Mouse (Mus musculus) forebrain, embryonic 10.5 days (tissue): ENCODE measurements around the gene Traf7. TPM values are rescaled to one million over a fixed set of nuclear protein-coding genes. Genes with fewer than 3 reads are reported as not detected.
A peak's percentile ranks its signal among the peaks of the same experiment; 100 is the strongest.

Experiments
- DNase-seq: peaks from one replicate; pipeline ENCODE4 v3.0.0-alpha.2; 2017; ENCODE audit warnings: low spot score; ENCODE audit errors: extremely low spot score
- H3K27ac ChIP-seq: fragments of 300-500 bp; sonication (generic); 2 replicates; pipeline ENCODE4 v1.5.1; 2016; ENCODE audit warnings: mild to moderate bottlenecking
- H3K27me3 ChIP-seq: fragments of 300-500 bp; sonication (generic); 2 replicates; pipeline ENCODE4 v1.6.1; 2016; ENCODE audit warnings: mild to moderate bottlenecking; ENCODE audit not compliant: poor library complexity, severe bottlenecking
- H3K36me3 ChIP-seq: fragments of 300-500 bp; sonication (generic); replicated peaks from 2 replicates; pipeline ENCODE4 v1.6.1; 2016; ENCODE audit warnings: mild to moderate bottlenecking, moderate library complexity
- H3K4me1 ChIP-seq: fragments of 300-500 bp; sonication (generic); 2 replicates; pipeline ENCODE4 v1.6.1; 2016
- H3K4me3 ChIP-seq: fragments of 300-500 bp; sonication (generic); 2 replicates; pipeline ENCODE4 v1.5.1; 2016; ENCODE audit warnings: mild to moderate bottlenecking, moderate library complexity
- H3K9me3 ChIP-seq: fragments of 300-500 bp; sonication (generic); 2 replicates; pipeline ENCODE4 v1.6.1; 2016; ENCODE audit warnings: mild to moderate bottlenecking, moderate library complexity
- WGBS: fragments of 180-500 bp; shearing (Covaris S2); methylation state at CpG from one replicate; pipeline ENCODE4 v1.1.7; 2016; 5-methylcytosine and 5-hydroxymethylcytosine counted together
- polyA plus RNA-seq: library from polyadenylated mRNA; unstranded; fragments of >200 nt; fragmentation: Nextera tagmentation; extraction: Ambion mirVana; gene quantifications from 2 replicates; pipeline ENCODE4 v1.2.1, GENCODE M21; 2016

Gene Traf7
- polyA plus RNA-seq, 1 experiment from 2014 or later, result 128 TPM

DNA sequence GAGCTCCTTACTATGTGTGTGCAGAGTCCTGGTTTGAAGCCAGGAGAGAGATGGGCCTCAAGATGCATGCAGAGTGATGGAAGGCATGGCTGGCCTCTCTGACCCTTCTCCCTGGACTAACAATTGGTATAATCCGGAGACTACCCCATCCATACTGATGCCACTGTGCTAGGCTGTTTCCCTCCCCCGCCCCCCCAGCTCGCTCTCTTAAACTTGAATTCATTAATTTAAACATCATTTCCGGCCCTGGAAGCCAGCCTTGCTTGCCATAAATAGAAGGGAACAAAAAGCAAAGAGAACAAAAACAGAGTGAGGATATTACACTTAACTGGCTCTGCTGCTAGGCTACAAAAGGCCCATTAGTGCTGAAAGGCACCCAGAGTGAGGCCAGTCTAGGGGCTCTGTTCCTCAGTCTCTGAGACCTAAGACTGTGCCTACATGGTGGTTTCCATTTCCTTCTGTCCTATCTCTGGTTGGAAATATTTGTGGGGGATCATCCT, 30.9 kb upstream of the Traf7 start:
- Histone ChIP-seq H3K4me3 (peak overlapping the region; percentile 31; the same call in 1 of the 2 replicates), H3K36me3 (peaks cover 10% of the 10 kb centered on the region; the same call in 1 of the 2 replicates), H3K27me3 (no peaks in the 10 kb centered on the region), H3K27ac (peak overlapping the region; percentile 83), H3K4me1 (peaks cover 33% of the 10 kb centered on the region), H3K9me3 (no peaks in the 10 kb centered on the region)
- peak; percentile 23 for DNase-seq
- WGBS, result 44% methylated on average over 4 of the region's 4 CpGs

DNA sequence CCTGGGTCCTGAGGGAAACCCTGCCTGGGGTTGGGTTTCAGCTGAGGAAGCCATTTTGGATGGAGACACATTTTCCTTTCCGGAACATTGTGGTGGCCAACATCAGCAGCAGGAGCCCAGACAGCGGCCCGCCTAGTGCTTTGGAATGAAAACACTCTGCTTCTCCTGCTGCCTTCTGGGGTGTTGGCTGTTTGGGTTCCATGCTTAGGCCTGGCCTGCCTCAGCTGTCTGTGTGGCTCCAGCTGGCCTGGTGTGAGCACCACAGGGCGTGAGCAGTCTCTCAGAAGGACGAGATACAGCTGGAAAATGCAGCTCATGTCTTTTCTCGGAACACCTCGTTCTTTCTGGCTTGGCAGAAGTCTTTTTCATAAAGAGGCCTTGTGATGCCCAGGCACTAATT, 29.4 kb upstream of the Traf7 start:
- Histone ChIP-seq H3K27ac (0 out of 2 replicates have a peak overlapping the region, but pooled peaks have one; percentile 8), H3K27me3 (no peaks in the 10 kb centered on the region), H3K36me3 (peaks cover 10% of the 10 kb centered on the region; the same call in 1 of the 2 replicates), H3K4me3 (no peak overlapping the region), H3K9me3 (no peaks in the 10 kb centered on the region), H3K4me1 (peaks cover 34% of the 10 kb centered on the region)
- WGBS, result 92% methylated on average over 7 of the region's 7 CpGs
- no peak for DNase-seq

DNA sequence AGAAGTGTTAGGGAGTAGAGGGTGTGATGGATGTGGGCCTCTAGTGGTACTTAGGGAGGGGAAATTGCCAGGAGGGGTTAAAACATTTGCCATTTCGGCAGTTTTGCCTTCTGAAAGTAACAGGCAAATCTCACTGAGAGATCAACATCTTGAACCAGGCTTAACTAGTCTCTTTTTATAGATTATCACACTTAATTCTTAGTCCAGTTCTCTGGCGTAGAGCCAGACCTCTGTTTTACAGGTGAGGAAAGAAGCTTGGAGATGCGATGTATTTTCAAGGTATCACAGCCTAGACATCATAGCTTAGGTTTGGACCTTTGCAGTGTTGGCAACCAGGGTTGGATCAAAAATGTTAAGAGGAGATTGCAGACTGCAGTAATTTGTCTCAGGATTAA, 23.3 kb upstream of the Traf7 start:
- Histone ChIP-seq H3K4me1 (peaks cover 42% of the 10 kb centered on the region), H3K27ac (peak overlapping the region; percentile 96), H3K27me3 (peaks cover 33% of the 10 kb centered on the region), H3K36me3 (no peaks in the 10 kb centered on the region), H3K4me3 (peak overlapping the region; percentile 75), H3K9me3 (no peaks in the 10 kb centered on the region)
- WGBS, result 63% methylated on average over 3 of the region's 3 CpGs
- DNase-seq, result no peak

DNA sequence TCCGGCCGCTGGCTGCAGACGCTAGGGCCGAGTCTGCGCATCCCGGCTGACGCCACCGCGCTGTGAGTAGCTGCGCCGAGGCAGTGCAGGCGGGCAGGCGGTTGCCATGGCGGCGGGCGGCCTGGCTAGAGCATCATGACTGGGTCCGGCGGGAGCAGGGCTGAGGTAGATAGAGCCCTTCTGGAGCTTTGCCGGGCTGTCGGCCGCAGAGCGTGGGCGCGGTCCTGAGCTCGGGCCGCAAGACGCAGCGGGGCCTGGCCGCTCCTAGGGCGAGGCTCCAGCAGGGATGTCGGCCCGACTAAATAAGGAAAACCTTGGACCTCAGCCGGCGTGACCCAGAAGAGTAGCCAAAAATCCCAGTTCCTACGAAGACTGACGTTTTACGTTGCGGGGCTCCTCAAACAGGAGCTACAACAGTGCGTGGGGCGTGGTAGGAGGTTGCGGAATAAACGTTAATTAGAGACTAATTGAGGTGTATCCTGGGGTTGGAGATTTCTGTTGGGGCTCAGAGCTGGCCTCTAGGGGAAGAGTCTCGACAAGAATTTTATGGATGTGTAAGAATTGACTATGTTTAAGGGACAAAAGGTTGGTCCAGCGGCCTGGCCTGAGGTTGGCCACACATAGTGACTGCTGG, 22.8 kb upstream of the Traf7 start:
- H3K4me1 ChIP-seq, result peaks cover 42% of the 10 kb centered on the region
- peak; percentile 86 for DNase-seq
- H3K36me3 ChIP-seq, result no peaks in the 10 kb centered on the region
- peak overlapping the region; percentile 75 for H3K4me3 ChIP-seq
- peaks cover 36% of the 10 kb centered on the region for H3K27me3 ChIP-seq
- H3K9me3 ChIP-seq, result no peaks in the 10 kb centered on the region
- H3K27ac ChIP-seq, result peak overlapping the region; percentile 96
- under 1% methylated on average over 44 of the region's 44 CpGs for WGBS

DNA sequence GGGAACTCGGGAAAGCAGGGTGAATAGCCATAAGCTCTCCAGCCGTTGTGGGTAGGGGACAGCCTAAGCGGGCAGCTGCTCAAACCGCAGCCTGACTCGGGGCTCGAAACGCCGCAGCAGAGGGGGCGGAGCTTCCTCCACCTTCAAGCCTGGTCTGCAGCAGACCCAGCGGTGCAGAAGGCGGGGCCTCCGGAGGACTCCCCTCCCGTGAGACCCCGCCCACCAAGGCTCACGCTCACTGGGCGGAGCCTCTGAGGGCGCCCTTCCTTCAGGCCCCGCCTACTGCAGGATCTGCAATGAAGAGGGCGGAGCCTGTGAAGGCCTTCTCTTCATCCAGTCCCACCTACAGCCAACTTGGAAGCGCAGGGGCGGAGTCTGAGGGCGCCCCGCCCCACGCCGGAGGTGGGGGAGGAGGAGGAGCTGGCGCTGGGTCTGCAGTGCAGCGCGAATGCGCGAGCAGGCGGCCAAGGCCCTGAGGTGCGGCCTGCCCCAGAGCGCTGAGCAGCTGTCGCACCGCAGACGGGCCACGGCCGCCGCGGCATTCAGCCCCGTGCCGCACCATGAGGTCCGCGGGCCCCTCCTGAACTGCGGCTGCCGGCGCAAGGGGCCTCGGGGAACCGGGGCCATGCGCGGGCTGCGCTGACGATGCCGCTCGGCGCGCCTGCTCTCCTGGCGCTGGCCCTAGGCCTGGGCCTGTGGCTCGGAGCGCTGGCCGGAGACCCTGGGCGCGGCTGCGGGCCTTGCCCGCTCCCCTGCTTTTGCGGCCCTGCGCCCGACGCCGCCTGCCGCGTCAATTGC, 22.1 kb upstream of the Traf7 start, which contains the start of gene Pkd1:
Pkd1 (plus strand) TSS at position 217 of the 798 bp plus-strand sequence.
- Histone ChIP-seq H3K36me3 (no peaks in the 10 kb centered on the region), H3K4me3 (peak within 1 kb of the TSS; percentile 75), H3K27me3 (peaks cover 38% of the 10 kb centered on the region), H3K9me3 (no peaks in the 10 kb centered on the region), H3K27ac (peak within 1 kb of the TSS; percentile 96), H3K4me1 (peaks cover 44% of the 10 kb centered on the region)
- peak; percentile 98 for DNase-seq
- WGBS, result under 1% methylated on average over 72 of the region's 72 CpGs

DNA sequence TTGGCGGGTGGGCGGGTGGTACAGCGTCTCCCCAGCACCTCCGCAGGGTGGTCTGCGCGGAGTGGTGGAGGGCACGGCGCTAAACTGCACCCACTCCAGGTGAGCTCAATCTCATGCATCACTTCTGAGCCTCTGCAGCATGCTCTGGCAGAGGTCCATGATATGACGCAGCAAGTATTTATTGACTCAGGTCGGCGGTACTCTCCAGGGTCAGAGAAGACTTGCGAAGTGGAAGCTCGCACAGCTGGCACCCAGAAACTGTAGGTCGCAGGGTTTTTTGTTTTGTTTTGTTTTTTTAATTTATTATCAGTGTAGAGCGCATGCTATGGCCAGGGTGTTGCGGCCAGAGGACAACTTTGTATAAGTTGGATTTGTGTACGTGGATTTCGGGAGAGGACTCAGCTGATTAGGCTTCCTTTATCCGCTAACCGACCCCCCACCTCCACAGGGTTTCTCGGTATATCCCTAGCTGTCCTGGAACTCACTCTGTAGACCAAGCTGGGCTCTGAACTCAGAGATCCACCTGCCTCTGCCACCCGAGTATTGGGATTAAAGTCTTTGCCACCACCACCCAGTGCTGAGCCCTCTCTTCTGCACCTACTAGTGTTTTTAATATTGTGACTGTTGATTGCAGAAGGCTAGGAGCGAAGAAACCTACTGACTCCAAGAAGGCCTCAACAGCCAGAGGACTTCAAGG, 21.3 kb upstream of the Traf7 start:
- Histone ChIP-seq H3K36me3 (no peaks in the 10 kb centered on the region), H3K27me3 (peaks cover 44% of the 10 kb centered on the region), H3K9me3 (no peaks in the 10 kb centered on the region), H3K4me1 (peaks cover 48% of the 10 kb centered on the region), H3K4me3 (peak overlapping the region; percentile 75), H3K27ac (peak overlapping the region; percentile 96)
- peak; percentile 26 for DNase-seq
- 5% methylated on average over 23 of the region's 23 CpGs for WGBS

DNA sequence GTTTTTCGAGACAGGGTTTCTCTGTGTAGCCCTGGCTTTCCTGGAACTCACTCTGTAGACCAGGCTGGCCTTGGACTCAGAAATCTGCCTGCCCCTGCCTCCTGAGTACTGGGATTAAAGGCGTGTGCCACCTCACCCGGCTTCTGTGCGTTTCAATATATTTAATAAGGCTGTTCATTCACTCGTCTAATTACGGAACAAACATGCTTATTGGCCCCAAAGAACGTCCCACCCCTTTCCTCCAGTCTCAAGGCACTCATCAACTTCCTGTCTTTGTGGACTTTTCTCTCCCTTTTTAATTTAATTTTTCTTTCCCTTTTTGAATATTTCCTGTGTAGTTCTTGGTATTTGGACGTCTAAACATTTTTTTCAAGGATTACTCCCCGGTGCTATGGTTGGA, 20.7 kb upstream of the Traf7 start:
- Histone ChIP-seq H3K4me3 (peak overlapping the region; percentile 75), H3K9me3 (no peaks in the 10 kb centered on the region), H3K27ac (no peak overlapping the region), H3K27me3 (peaks cover 44% of the 10 kb centered on the region), H3K4me1 (peaks cover 48% of the 10 kb centered on the region), H3K36me3 (no peaks in the 10 kb centered on the region)
- WGBS, result 40% methylated on average over 9 of the region's 9 CpGs
- no peak for DNase-seq

DNA sequence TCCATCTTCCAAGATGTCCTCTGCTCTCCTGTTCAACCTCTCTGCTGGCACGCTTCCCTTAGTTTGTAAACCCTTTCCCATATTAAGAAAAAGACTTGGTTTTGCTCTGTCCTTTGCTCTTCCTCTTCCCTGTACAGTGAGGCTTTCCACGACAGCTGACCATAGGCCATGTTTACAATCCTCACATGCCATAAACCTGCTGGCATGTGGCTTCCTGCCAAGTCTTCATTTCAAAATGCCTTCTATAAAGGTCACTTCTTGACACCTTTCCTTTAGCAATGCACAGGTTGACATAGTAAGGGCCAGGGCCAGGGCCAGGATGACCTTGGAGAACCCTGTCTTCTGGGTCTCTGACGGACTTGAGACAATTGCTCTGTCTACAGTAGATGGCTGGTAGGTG, 18.5 kb upstream of the Traf7 start:
- H3K4me1 ChIP-seq, result peaks cover 35% of the 10 kb centered on the region
- no peaks in the 10 kb centered on the region for H3K9me3 ChIP-seq
- DNase-seq, result no peak
- H3K36me3 ChIP-seq, result no peaks in the 10 kb centered on the region
- 91% methylated on average over 3 of the region's 3 CpGs for WGBS
- no peak overlapping the region for H3K4me3 ChIP-seq
- no peak overlapping the region for H3K27ac ChIP-seq
- H3K27me3 ChIP-seq, result peaks cover 44% of the 10 kb centered on the region

DNA sequence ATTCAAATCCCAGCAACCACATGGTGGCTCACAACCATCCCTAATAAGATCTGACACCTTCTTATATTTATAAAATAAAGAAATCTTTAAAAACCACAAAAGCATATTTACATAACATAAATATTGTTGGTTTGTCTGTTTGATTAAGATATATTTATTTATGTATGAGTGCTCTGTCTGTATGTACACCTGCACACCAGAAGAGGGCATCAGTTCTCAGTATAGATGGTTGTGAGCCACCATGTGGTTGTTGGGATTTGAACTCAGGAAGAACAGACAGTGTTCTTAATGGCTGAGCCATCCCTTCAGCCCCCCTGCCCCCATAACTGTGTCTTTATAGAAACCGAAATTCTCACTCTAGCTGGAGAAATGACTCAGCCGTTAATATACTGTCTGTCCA, 17.5 kb upstream of the Traf7 start:
- DNase-seq, result no peak
- Histone ChIP-seq H3K36me3 (no peaks in the 10 kb centered on the region), H3K4me1 (peaks cover 27% of the 10 kb centered on the region), H3K9me3 (no peaks in the 10 kb centered on the region), H3K27me3 (peaks cover 44% of the 10 kb centered on the region), H3K27ac (no peak overlapping the region), H3K4me3 (no peak overlapping the region)
- WGBS, result 92% methylated on average over 2 of the region's 2 CpGs

DNA sequence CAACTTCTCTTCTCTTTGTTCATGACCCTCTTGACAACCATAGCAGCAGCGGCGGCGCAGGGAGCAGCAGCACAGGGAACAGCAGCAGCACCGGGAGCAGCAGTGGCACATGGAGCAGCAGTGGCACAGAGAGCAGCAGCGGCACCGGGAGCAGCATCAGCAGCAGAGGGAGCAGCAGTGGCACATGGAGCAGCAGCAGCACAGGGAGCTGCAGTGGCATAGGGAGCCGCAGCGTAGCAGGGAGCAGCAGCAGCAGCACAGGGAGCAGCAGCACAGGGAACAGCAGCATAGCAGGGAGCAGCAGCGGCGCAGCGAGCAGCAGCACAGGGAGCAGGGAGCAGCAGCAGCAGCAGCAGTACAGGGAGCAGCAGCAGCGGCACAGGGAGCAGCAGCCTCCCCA, 16.9 kb upstream of the Traf7 start:
- 27% methylated on average over 12 of the region's 12 CpGs for WGBS

DNA sequence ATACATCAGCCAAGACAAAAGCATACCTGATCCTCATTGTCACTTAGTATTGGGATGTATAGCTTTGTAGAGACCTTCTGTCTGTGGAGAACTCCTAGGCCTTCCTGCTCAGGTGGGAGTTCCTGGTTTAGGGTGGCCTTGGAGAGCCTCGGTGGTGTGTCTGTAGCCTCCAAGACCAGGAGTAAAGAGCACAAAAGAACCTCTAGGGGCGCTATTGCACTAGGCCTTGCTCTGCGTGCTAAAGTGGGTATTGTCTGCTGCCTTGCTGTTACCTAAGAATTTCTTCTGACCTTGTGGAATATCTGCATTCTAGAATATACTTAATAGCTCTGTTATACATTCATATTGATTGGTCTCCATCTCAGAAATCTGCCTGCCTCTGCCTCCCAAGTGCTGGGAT, 12.6 kb upstream of the Traf7 start:
- H3K27ac ChIP-seq, result no peak overlapping the region
- DNase-seq, result peak; percentile 33
- H3K9me3 ChIP-seq, result no peaks in the 10 kb centered on the region
- WGBS, result 13% methylated on average over 3 of the region's 3 CpGs
- H3K4me3 ChIP-seq, result no peak overlapping the region
- H3K36me3 ChIP-seq, result no peaks in the 10 kb centered on the region
- H3K4me1 ChIP-seq, result peaks cover 16% of the 10 kb centered on the region
- H3K27me3 ChIP-seq, result peaks cover 8% of the 10 kb centered on the region

More for the DNA sequence above, 16.9 kb upstream of the Traf7 start:
- peak overlapping the region; percentile 35 for H3K4me3 ChIP-seq
- peaks cover 20% of the 10 kb centered on the region for H3K4me1 ChIP-seq
- peak; percentile 28 for DNase-seq
- H3K27ac ChIP-seq, result peak overlapping the region; percentile 68; the same call in 1 of the 2 replicates
- H3K9me3 ChIP-seq, result no peaks in the 10 kb centered on the region
- H3K27me3 ChIP-seq, result peaks cover 43% of the 10 kb centered on the region
- H3K36me3 ChIP-seq, result no peaks in the 10 kb centered on the region

DNA sequence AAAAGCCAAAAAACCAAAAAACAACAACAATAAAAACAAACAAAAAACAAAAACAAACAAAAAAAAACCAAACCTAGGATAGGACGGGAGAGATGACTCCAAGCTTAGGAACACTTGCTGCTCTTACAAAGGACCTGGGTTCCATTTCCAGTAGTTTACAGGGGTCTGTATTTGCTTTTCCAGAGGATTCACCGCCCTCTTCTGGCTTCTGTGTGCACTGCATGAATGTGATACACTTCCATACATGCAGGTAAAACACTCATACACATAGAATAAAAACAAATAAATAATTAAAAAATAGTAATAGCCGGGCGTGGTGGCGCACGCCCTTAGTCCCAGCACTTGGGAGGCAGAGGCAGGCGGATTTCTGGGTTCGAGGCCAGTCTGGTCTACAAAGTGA, 11.2 kb upstream of the Traf7 start:
- Histone ChIP-seq H3K4me1 (peaks cover 10% of the 10 kb centered on the region), H3K9me3 (no peaks in the 10 kb centered on the region), H3K27ac (no peak overlapping the region), H3K36me3 (no peaks in the 10 kb centered on the region), H3K4me3 (no peak overlapping the region), H3K27me3 (no peaks in the 10 kb centered on the region)
- no peak for DNase-seq
- 73% methylated on average over 8 of the region's 8 CpGs for WGBS
